Mouse (Mus musculus): ENCODE data around the gene Grin2b.
"Not testable (repeated sequence)": the region's sequence is repeated elsewhere in the genome, so short reads cannot be mapped to it uniquely, and the experiment has no call there.

- TF ChIP-seq POLR2A (IDR thresholded peaks at IDR 0.05; ENCODE audit: borderline replicate concordance, extremely low read depth, insufficient read depth, insufficient read length, poor library complexity, severe bottlenecking); CTCF (IDR thresholded peaks at IDR 0.05; ENCODE audit: borderline replicate concordance, extremely low read depth, insufficient read depth, insufficient read length): not testable (repeated sequence)
Observed at GRCm38 (mm10) chr6:135681423-135681822, 491.9 kb downstream of the Grin2b start.

All from brain, embryonic 14.5 days (tissue).